Mouse (Mus musculus) heart, adult 2 months (tissue): ENCODE data around the gene Tbc1d22a.

Source experiments
- CTCF ChIP-seq: fragments of 200-600 bp; IDR thresholded peaks from 2 replicates; pipeline ENCODE4 v1.8.1; 2022; ENCODE audit warnings: antibody characterized with exemption, mild to moderate bottlenecking, moderate library complexity
- EP300 ChIP-seq: fragments of 200-500 bp; IDR thresholded peaks from 2 replicates; pipeline ENCODE4 v1.6.1; 2011; ENCODE audit warnings: low read depth, low read length, control low read depth; ENCODE audit not compliant: insufficient read depth
- POLR2A ChIP-seq: fragments of 200-500 bp; IDR thresholded peaks from 2 replicates; pipeline ENCODE4 v1.6.1; 2011; ENCODE audit warnings: mild to moderate bottlenecking, low read depth, low read length, control low read depth; ENCODE audit not compliant: insufficient read depth

DNA sequence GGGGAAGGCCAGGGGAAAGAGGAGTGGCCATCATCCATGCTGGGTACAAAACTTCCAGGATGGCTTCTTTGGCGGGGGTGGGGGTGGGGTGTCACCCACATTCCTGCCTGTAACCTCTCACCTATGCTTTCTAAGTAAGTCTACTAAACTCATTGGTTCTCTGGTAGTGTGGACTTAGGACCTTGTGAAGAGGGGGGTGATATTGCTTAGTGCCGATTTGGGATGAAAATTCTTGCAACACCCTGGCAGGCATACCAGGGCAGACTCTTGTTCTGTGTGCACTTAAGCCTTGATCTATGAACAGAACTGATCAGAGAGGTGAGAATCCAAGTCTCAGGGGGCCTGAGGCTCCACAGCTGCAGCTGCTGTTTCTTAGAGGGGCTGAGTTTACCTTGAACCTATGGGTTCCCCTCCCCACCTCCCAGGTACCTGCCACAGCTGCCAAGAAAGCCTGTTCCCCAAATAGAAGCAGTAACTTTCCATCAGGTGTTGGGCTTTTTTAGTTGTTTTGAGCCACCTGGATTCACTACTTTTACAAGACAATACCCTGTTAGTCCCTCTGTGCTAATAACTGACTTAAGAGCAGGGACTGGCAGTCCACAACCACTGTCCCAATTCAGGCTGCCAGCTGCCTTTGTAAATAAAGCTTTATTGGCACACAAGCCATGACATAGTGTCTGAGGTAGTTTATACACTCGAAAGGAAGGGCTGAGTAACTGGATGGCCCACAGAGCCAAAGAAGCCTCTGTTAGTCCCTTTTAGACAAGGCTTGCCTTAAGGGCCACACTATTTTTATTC, 38.8 kb upstream of the Tbc1d22a start:
- TF ChIP-seq CTCF (no peak), EP300 (no peak), POLR2A (no peak)
